Mouse (Mus musculus) ES-E14 (cell line): Measurements from ENCODE around the gene Ubiad1.

Experiments
- CHD2 ChIP-seq: IDR thresholded peaks from 2 replicates; pipeline ENCODE4 v1.6.1; 2014; ENCODE audit warnings: mild to moderate bottlenecking, low read depth, low read length, inconsistent platforms
- HCFC1 ChIP-seq: IDR thresholded peaks from 2 replicates; pipeline ENCODE4 v1.6.1; 2012; ENCODE audit warnings: low read length, inconsistent platforms, borderline replicate concordance; ENCODE audit not compliant: insufficient read depth
- ZC3H11A ChIP-seq: IDR thresholded peaks from 2 replicates; pipeline ENCODE4 v1.6.1; 2012; ENCODE audit warnings: low read depth, mild to moderate bottlenecking, inconsistent platforms, low read length, borderline replicate concordance
- ZNF384 ChIP-seq: IDR thresholded peaks from 2 replicates; pipeline ENCODE4 v1.6.1; 2012; ENCODE audit warnings: low read depth, low read length, inconsistent platforms

GRCm38 (mm10) chr4:148444250-148444967 is at the start of gene Ubiad1:
- TF ChIP-seq CHD2 (no peak), ZNF384 (no peak), HCFC1 (peak; percentile 87), ZC3H11A (no peak)
